Mouse (Mus musculus) liver, embryonic 13.5 days (tissue): ENCODE measurements around the gene Gm10188. TPM values are rescaled to one million over a fixed set of nuclear protein-coding genes. Genes with fewer than 3 reads are reported as not detected.

Experiments
- ATAC-seq: fragments of 200-750 bp; cut with Nextera tagmentation; 2 replicates; pipeline ENCODE4 v1.8.0; 2017; ENCODE audit warnings: low read depth, mild to moderate bottlenecking, moderate number of reproducible peaks, moderate library complexity
- DNase-seq: peaks from one replicate; pipeline ENCODE4 v3.0.0; 2022
- H3K27ac ChIP-seq: fragments of 300-500 bp; sonication (generic); 2 replicates; pipeline ENCODE4 v1.5.1; 2015; ENCODE audit warnings: moderate library complexity, mild to moderate bottlenecking, inconsistent platforms
- H3K27me3 ChIP-seq: fragments of 300-500 bp; sonication (generic); 2 replicates; pipeline ENCODE4 v1.6.1; 2015; ENCODE audit warnings: mild to moderate bottlenecking, inconsistent platforms
- H3K36me3 ChIP-seq: fragments of 300-500 bp; sonication (generic); 2 replicates; pipeline ENCODE4 v1.6.1; 2015; ENCODE audit warnings: mild to moderate bottlenecking, inconsistent platforms
- H3K4me1 ChIP-seq: fragments of 300-500 bp; sonication (generic); replicated peaks from 2 replicates; pipeline ENCODE4 v1.6.1; 2015; ENCODE audit warnings: inconsistent platforms
- H3K4me2 ChIP-seq: fragments of 300-500 bp; sonication (generic); 2 replicates; pipeline ENCODE4 v1.6.1; 2015; ENCODE audit warnings: inconsistent platforms, mild to moderate bottlenecking, moderate library complexity
- H3K4me3 ChIP-seq: fragments of 300-500 bp; sonication (generic); replicated peaks from 2 replicates; pipeline ENCODE4 v1.5.1; 2015; ENCODE audit warnings: mild to moderate bottlenecking, inconsistent platforms
- H3K9ac ChIP-seq: fragments of 300-500 bp; sonication (generic); 2 replicates; pipeline ENCODE4 v1.6.1; 2015; ENCODE audit warnings: mild to moderate bottlenecking, inconsistent platforms
- H3K9me3 ChIP-seq: fragments of 300-500 bp; sonication (generic); replicated peaks from 2 replicates; pipeline ENCODE4 v1.6.1; 2016; ENCODE audit warnings: inconsistent platforms
- WGBS: fragments of 180-500 bp; shearing (Covaris S2); methylation state at CpG from one replicate; pipeline ENCODE4 v1.1.7; 2015; ENCODE audit not compliant: insufficient replicate concordance; 5-methylcytosine and 5-hydroxymethylcytosine counted together
- polyA plus RNA-seq: library from polyadenylated mRNA; unstranded; fragments of >200 nt; fragmentation: Nextera tagmentation; extraction: Ambion mirVana; gene quantifications from 2 replicates; pipeline ENCODE4 v1.2.1, GENCODE M21; 2015

Gm10188 gene
- polyA plus RNA-seq, result not detected in 2 replicates

- WGBS, result 66% methylated on average over 3 of the region's 3 CpGs
- H3K27ac ChIP-seq, result no peak within 1 kb of the TSS
- DNase-seq (no peak), ATAC-seq (no peak)
- peaks cover 21% of the 10 kb centered on the region for H3K27me3 ChIP-seq
- no peak within 1 kb of the TSS for H3K4me3 ChIP-seq
- H3K9ac ChIP-seq, result no peak within 1 kb of the TSS
- no peaks in the 10 kb centered on the region for H3K36me3 ChIP-seq
- no peaks in the 10 kb centered on the region for H3K4me1 ChIP-seq
- H3K9me3 ChIP-seq, result no peaks in the 10 kb centered on the region
- no peak within 1 kb of the TSS for H3K4me2 ChIP-seq
These were observed at the start of gene Gm10188 for GRCm38 (mm10) chr1:132229667-132230066. Gm10188 (minus strand) TSS chr1:132229767.

- DNase-seq (no peak), ATAC-seq (no peak)
- H3K27me3 ChIP-seq, result peaks cover 7% of the 10 kb centered on the region; the same call in 1 of the 2 replicates
These were observed 47.6 kb upstream of the Gm10188 start for GRCm38 (mm10) chr1:132277124-132277523.

DNA sequence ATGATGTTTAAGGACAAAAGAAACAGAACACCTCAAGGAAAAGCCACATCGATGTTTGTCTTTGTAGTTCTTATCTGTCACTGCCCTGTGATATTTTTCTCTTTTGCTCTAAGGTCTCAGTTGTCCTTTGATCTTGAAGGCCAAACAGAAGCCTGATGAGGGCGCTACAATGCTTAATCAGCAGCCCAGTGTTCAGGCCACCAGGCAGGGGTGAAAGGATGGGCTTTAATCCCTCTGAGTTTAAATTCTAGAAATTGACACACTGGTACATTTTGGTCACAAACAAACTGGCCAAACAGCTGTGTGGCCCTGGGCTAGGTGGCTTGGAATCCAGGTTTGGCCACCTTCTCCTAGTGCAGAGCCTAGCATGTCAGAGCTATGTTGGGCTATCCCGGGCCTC lies 47.1 kb upstream of the Gm10188 start:
- H3K9ac ChIP-seq, result no peak overlapping the region
- ATAC-seq (no peak), DNase-seq (no peak)
- H3K4me1 ChIP-seq, result 0 out of 2 replicates have a peak, but pooled peaks cover 3% of the 10 kb centered on the region
- no peak overlapping the region for H3K27ac ChIP-seq
- H3K27me3 ChIP-seq, result peaks cover 7% of the 10 kb centered on the region; the same call in 1 of the 2 replicates
- 50% methylated on average over 3 of the region's 3 CpGs for WGBS
- H3K36me3 ChIP-seq, result no peaks in the 10 kb centered on the region
- H3K4me3 ChIP-seq, result no peak overlapping the region
- H3K9me3 ChIP-seq, result no peaks in the 10 kb centered on the region
- H3K4me2 ChIP-seq, result no peak overlapping the region

More at GRCm38 (mm10) chr1:132277124-132277523, 47.6 kb upstream of the Gm10188 start:
- H3K9ac ChIP-seq, result no peak overlapping the region
- no peaks in the 10 kb centered on the region for H3K36me3 ChIP-seq
- H3K4me3 ChIP-seq, result no peak overlapping the region
- H3K4me1 ChIP-seq, result no peaks in the 10 kb centered on the region
- 55% methylated on average over 6 of the region's 6 CpGs for WGBS
- no peaks in the 10 kb centered on the region for H3K9me3 ChIP-seq
- no peak overlapping the region for H3K4me2 ChIP-seq
- no peak overlapping the region for H3K27ac ChIP-seq

GRCm38 (mm10) chr1:132271237-132271636 lies 41.7 kb upstream of the Gm10188 start:
- Histone ChIP-seq H3K27ac (no peak overlapping the region), H3K4me1 (0 out of 2 replicates have a peak, but pooled peaks cover 3% of the 10 kb centered on the region), H3K9me3 (no peaks in the 10 kb centered on the region), H3K27me3 (peaks cover 8% of the 10 kb centered on the region; the same call in 1 of the 2 replicates), H3K4me2 (no peak overlapping the region), H3K4me3 (no peak overlapping the region), H3K9ac (no peak overlapping the region), H3K36me3 (no peaks in the 10 kb centered on the region)
- 71% methylated on average over 3 of the region's 3 CpGs for WGBS
- no peak for ATAC-seq
- DNase-seq, result no peak

DNA sequence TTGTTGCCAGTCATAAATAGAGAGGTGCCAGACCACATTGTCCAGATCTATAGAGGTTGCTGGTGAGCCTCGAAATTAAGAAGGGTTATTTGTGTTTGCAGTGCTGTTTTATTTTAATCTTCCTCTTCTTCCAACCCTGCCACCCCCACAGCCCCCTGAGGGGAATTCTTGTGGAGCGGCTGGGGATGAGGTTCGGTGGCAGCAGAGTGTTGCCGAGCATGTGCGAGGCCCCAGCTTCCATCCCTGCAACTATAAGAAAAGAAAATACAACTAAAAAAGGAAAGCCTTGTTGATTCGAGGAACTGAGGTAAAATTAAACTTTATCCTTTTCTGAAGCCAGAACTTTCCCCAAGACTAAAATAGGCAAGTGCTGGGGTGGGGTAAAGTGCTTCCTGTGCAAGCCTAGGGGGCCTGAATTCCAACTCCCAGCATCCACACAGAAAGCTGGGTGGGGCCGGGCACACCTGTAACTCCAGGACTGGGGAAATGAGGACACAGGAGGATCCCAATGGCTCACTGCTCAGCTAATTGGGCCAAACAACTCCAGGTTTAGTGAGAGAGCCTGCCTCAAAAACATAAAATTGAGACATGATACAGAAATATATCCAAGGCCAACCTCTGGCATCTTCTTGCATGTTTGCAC lies 39.0 kb upstream of the Gm10188 start:
- peaks cover 4% of the 10 kb centered on the region; the same call in 1 of the 2 replicates for H3K27me3 ChIP-seq
- H3K9ac ChIP-seq, result no peak overlapping the region
- no peak overlapping the region for H3K4me2 ChIP-seq
- H3K36me3 ChIP-seq, result no peaks in the 10 kb centered on the region
- DNase-seq, result no peak
- no peaks in the 10 kb centered on the region for H3K9me3 ChIP-seq
- no peak overlapping the region for H3K27ac ChIP-seq
- WGBS, result 66% methylated on average over 7 of the region's 7 CpGs
- H3K4me3 ChIP-seq, result no peak overlapping the region
- H3K4me1 ChIP-seq, result peaks cover 23% of the 10 kb centered on the region
- ATAC-seq, result no peak

DNA sequence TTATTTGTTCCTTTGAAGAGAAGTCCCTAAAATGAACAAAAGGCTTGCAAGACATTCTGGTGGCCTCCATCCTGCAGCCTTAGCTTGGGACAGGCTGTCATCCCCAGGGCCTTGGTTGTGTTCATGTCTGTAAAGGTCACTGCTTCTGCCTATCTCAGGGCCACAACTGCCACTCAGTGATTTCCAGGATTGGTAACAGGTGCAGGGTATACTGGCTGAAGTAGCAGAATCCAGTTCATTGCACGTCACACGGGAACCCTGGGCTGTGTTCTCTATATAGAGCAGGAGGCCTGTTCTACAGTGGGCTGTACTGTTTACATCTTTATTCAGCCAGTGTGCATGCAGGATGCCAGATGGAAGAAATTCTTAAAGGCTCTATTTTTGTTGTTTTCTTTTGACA lies 38.4 kb upstream of the Gm10188 start:
- Histone ChIP-seq H3K36me3 (no peaks in the 10 kb centered on the region), H3K9ac (no peak overlapping the region), H3K9me3 (no peaks in the 10 kb centered on the region), H3K4me1 (peaks cover 23% of the 10 kb centered on the region), H3K4me3 (no peak overlapping the region), H3K27me3 (peaks cover 4% of the 10 kb centered on the region; the same call in 1 of the 2 replicates), H3K4me2 (no peak overlapping the region), H3K27ac (no peak overlapping the region)
- no peak for DNase-seq
- WGBS, result 68% methylated on average over 2 of the region's 2 CpGs
- ATAC-seq, result no peak

GRCm38 (mm10) chr1:132266791-132267557 lies 37.4 kb upstream of the Gm10188 start:
- no peak overlapping the region for H3K27ac ChIP-seq
- H3K36me3 ChIP-seq, result no peaks in the 10 kb centered on the region
- no peak overlapping the region for H3K4me2 ChIP-seq
- no peak for DNase-seq
- ATAC-seq, result no peak
- no peak overlapping the region for H3K4me3 ChIP-seq
- no peaks in the 10 kb centered on the region for H3K9me3 ChIP-seq
- 44% methylated on average over 8 of the region's 8 CpGs for WGBS
- H3K27me3 ChIP-seq, result peaks cover 4% of the 10 kb centered on the region; the same call in 1 of the 2 replicates
- H3K4me1 ChIP-seq, result peaks cover 22% of the 10 kb centered on the region
- H3K9ac ChIP-seq, result no peak overlapping the region

- no peak for DNase-seq
- Histone ChIP-seq H3K36me3 (no peaks in the 10 kb centered on the region), H3K9me3 (no peaks in the 10 kb centered on the region), H3K27me3 (peaks cover 4% of the 10 kb centered on the region; the same call in 1 of the 2 replicates), H3K9ac (no peak overlapping the region), H3K4me3 (no peak overlapping the region), H3K27ac (no peak overlapping the region), H3K4me1 (peaks cover 20% of the 10 kb centered on the region), H3K4me2 (no peak overlapping the region)
- no peak for ATAC-seq
- WGBS, result 74% methylated on average over 10 of the region's 10 CpGs
These were observed 36.4 kb upstream of the Gm10188 start for GRCm38 (mm10) chr1:132265936-132266335.

DNA sequence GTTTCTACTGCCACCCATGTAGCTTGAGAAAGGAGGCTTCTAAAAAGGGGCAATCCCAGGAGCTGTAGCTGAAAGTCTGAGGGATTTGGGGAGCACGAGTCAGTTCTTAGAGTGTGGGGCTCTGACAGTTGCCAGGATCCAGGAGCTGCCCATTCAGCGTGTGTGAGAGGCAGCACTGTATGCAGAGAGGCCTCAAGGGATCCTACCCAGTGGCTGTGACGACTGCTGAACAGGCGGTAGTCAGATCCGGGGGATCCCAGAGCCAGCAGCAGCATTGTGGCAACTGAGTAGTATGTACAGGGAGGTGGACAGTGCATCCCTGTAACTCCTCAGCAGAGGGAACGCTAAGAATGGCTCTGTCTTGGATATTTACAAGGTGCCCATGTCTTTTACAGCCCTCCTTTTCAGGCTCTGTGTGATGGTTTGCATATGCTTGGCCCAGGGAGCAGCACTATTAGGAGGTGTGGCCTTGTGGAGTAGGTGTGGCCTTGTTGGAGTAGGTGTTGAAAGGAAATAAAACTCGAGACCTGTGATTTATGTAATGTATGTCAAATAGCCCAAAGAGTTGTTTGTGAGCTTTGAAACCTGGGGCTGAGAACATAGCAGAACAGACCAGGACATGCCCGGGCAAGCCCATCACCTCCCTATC lies 35.8 kb upstream of the Gm10188 start:
- H3K4me3 ChIP-seq, result no peak overlapping the region
- H3K36me3 ChIP-seq, result no peaks in the 10 kb centered on the region
- WGBS, result 64% methylated on average over 8 of the region's 8 CpGs
- peak overlapping the region; percentile 29 for H3K9ac ChIP-seq
- H3K27me3 ChIP-seq, result peaks cover 4% of the 10 kb centered on the region; the same call in 1 of the 2 replicates
- peaks cover 20% of the 10 kb centered on the region for H3K4me1 ChIP-seq
- ATAC-seq (no peak), DNase-seq (no peak)
- H3K9me3 ChIP-seq, result no peaks in the 10 kb centered on the region
- peak overlapping the region; percentile 42; the same call in 1 of the 2 replicates for H3K4me2 ChIP-seq
- H3K27ac ChIP-seq, result peak overlapping the region; percentile 47

GRCm38 (mm10) chr1:132264577-132264976 lies 35.0 kb upstream of the Gm10188 start:
- Histone ChIP-seq H3K9ac (no peak overlapping the region; the same call in 1 of the 2 replicates), H3K4me1 (peaks cover 20% of the 10 kb centered on the region), H3K27ac (no peak overlapping the region), H3K4me3 (no peak overlapping the region), H3K27me3 (peaks cover 4% of the 10 kb centered on the region; the same call in 1 of the 2 replicates), H3K4me2 (peak overlapping the region; percentile 42), H3K9me3 (no peaks in the 10 kb centered on the region), H3K36me3 (no peaks in the 10 kb centered on the region)
- WGBS, result 29% methylated on average over 7 of the region's 7 CpGs
- ATAC-seq, result peak; percentile 97
- DNase-seq, result peak; percentile 59

- H3K4me3 ChIP-seq, result no peak overlapping the region
- peaks cover 4% of the 10 kb centered on the region; the same call in 1 of the 2 replicates for H3K27me3 ChIP-seq
- DNase-seq (no peak), ATAC-seq (no peak)
- H3K4me1 ChIP-seq, result peaks cover 20% of the 10 kb centered on the region
- no peak overlapping the region for H3K27ac ChIP-seq
- WGBS, result 89% methylated on average over 4 of the region's 4 CpGs
- no peaks in the 10 kb centered on the region for H3K9me3 ChIP-seq
- H3K4me2 ChIP-seq, result no peak overlapping the region
- H3K9ac ChIP-seq, result no peak overlapping the region
- no peaks in the 10 kb centered on the region for H3K36me3 ChIP-seq
These were observed 34.1 kb upstream of the Gm10188 start for GRCm38 (mm10) chr1:132263618-132264017.
